Mouse (Mus musculus) mesoderm, embryonic 11.5 days (tissue): Measurements from ENCODE around the gene Ovol1.

Source experiments
- DNase-seq: peaks from one replicate; pipeline ENCODE4 v3.0.0-alpha.2; 2012; ENCODE audit warnings: low read depth, low spot score

Ovol1 gene

GRCm38 (mm10) chr19:5560457-5561041 is at the start of gene Ovol1:
Gene Ovol1, minus strand, starts transcription at chr19:5560646.
- DNase-seq = peak; percentile 17

- peak; percentile 93 for DNase-seq
Measured at GRCm38 (mm10) chr19:5609547-5610404, 49.3 kb upstream of the Ovol1 start, which contains the start of gene Kat5. Gene Kat5, minus strand, starts transcription at chr19:5610237.

- no peak for DNase-seq
Measured at GRCm38 (mm10) chr19:5609171-5609546, 48.7 kb upstream of the Ovol1 start.

- no peak for DNase-seq
Measured at GRCm38 (mm10) chr19:5608707-5609106, 48.3 kb upstream of the Ovol1 start.

GRCm38 (mm10) chr19:5607705-5608410 is 47.4 kb upstream of the Ovol1 start:
- DNase-seq = no peak

- DNase-seq = no peak
Measured at GRCm38 (mm10) chr19:5606196-5606595, 45.8 kb upstream of the Ovol1 start.

- DNase-seq = no peak
Measured at GRCm38 (mm10) chr19:5605126-5605525, 44.7 kb upstream of the Ovol1 start.

- no peak for DNase-seq
Measured at GRCm38 (mm10) chr19:5603664-5604063, 43.2 kb upstream of the Ovol1 start.

- peak; percentile 80 for DNase-seq
Measured at GRCm38 (mm10) chr19:5601752-5602541, 41.5 kb upstream of the Ovol1 start, which contains the start of gene Rnaseh2c. Gene Rnaseh2c, plus strand, starts transcription at chr19:5601873.

- DNase-seq = no peak
Measured at GRCm38 (mm10) chr19:5599224-5599623, 38.8 kb upstream of the Ovol1 start.

- no peak for DNase-seq
Measured at GRCm38 (mm10) chr19:5591888-5592287, 31.4 kb upstream of the Ovol1 start.

- no peak for DNase-seq
Measured at GRCm38 (mm10) chr19:5589159-5589558, 28.7 kb upstream of the Ovol1 start.

GRCm38 (mm10) chr19:5581995-5582394 is 21.5 kb upstream of the Ovol1 start:
- DNase-seq = no peak

GRCm38 (mm10) chr19:5580776-5581175 is 20.3 kb upstream of the Ovol1 start:
- no peak for DNase-seq

- no peak for DNase-seq
Measured at GRCm38 (mm10) chr19:5579971-5580370, 19.5 kb upstream of the Ovol1 start.

GRCm38 (mm10) chr19:5575336-5575735 is 14.9 kb upstream of the Ovol1 start:
- no peak for DNase-seq

GRCm38 (mm10) chr19:5572331-5573125 is 12.1 kb upstream of the Ovol1 start:
- no peak for DNase-seq

- no peak for DNase-seq
Measured at GRCm38 (mm10) chr19:5571831-5572230, 11.4 kb upstream of the Ovol1 start.

- DNase-seq = no peak
Measured at GRCm38 (mm10) chr19:5570353-5571246, 10.2 kb upstream of the Ovol1 start.

GRCm38 (mm10) chr19:5569521-5569920 is 9.1 kb upstream of the Ovol1 start:
- no peak for DNase-seq
